Mouse (Mus musculus) stomach, embryonic 16.5 days (tissue): Measurements from ENCODE around the gene Susd1. TPM values are rescaled to one million over a fixed set of nuclear protein-coding genes. Genes with fewer than 3 reads are reported as not detected.

Experiments
- ATAC-seq: fragments of 200-750 bp; cut with Nextera tagmentation; 2 replicates; pipeline ENCODE4 v1.8.0; 2017; ENCODE audit warnings: moderate number of reproducible peaks, moderate TSS enrichment; ENCODE audit not compliant: insufficient read depth, low FRiP score
- H3K27ac ChIP-seq: fragments of 300-500 bp; sonication (generic); 2 replicates; pipeline ENCODE4 v1.5.1; 2014; ENCODE audit warnings: low read length
- H3K27me3 ChIP-seq: fragments of 300-500 bp; sonication (generic); 2 replicates; pipeline ENCODE4 v1.6.1; 2014; ENCODE audit warnings: low read length, control low read depth, mixed read lengths; ENCODE audit not compliant: control insufficient read depth, insufficient read depth
- H3K36me3 ChIP-seq: fragments of 300-500 bp; sonication (generic); 2 replicates; pipeline ENCODE4 v1.6.1; 2014; ENCODE audit warnings: low read length; ENCODE audit not compliant: control insufficient read depth, insufficient read depth
- H3K4me1 ChIP-seq: fragments of 300-500 bp; sonication (generic); 2 replicates; pipeline ENCODE4 v1.6.1; 2014; ENCODE audit warnings: low read length, control low read depth, mixed read lengths; ENCODE audit not compliant: control insufficient read depth, insufficient read depth
- H3K4me2 ChIP-seq: fragments of 300-500 bp; sonication (generic); 2 replicates; pipeline ENCODE4 v1.6.1; 2014; ENCODE audit warnings: low read depth, low read length, mixed read lengths
- H3K4me3 ChIP-seq: fragments of 300-500 bp; sonication (generic); replicated peaks from 2 replicates; pipeline ENCODE4 v1.5.1; 2014; ENCODE audit warnings: mild to moderate bottlenecking, low read length
- H3K9ac ChIP-seq: fragments of 300-500 bp; sonication (generic); 2 replicates; pipeline ENCODE4 v1.6.1; 2014; ENCODE audit warnings: low read length
- H3K9me3 ChIP-seq: fragments of 300-500 bp; sonication (generic); replicated peaks from 2 replicates; pipeline ENCODE4 v1.6.1; 2016; ENCODE audit warnings: low read length, control low read depth; ENCODE audit not compliant: control insufficient read depth
- WGBS: fragments of 180-500 bp; shearing (Covaris S2); extraction: QIAGEN DNeasy Blood & Tissue Kit; methylation state at CpG from one replicate; pipeline ENCODE4 v1.1.7; 2014; 5-methylcytosine and 5-hydroxymethylcytosine counted together
- polyA plus RNA-seq: library from polyadenylated mRNA; unstranded; fragments of >200 nt; fragmentation: Nextera tagmentation; extraction: Ambion mirVana; gene quantifications from 2 replicates; pipeline ENCODE4 v1.2.1, GENCODE M21; 2015

The Susd1 gene
- polyA plus RNA-seq, 1 experiment from 2014 or later, result 11.8 TPM

GRCm38 (mm10) chr4:59444085-59444484 is 5.7 kb upstream of the Susd1 start:
- H3K4me2 ChIP-seq, result no peak overlapping the region
- peaks cover 7% of the 10 kb centered on the region for H3K4me1 ChIP-seq
- H3K9me3 ChIP-seq, result no peaks in the 10 kb centered on the region
- 64% methylated on average over 4 of the region's 4 CpGs for WGBS
- no peak for ATAC-seq
- H3K36me3 ChIP-seq, result no peaks in the 10 kb centered on the region
- no peak overlapping the region for H3K4me3 ChIP-seq
- no peak overlapping the region for H3K27ac ChIP-seq
- H3K27me3 ChIP-seq, result no peaks in the 10 kb centered on the region
- H3K9ac ChIP-seq, result no peak overlapping the region

GRCm38 (mm10) chr4:59441265-59441664 is 2.8 kb upstream of the Susd1 start:
- no peak overlapping the region for H3K4me3 ChIP-seq
- no peak overlapping the region for H3K9ac ChIP-seq
- H3K9me3 ChIP-seq, result no peaks in the 10 kb centered on the region
- H3K27me3 ChIP-seq, result no peaks in the 10 kb centered on the region
- no peak overlapping the region for H3K4me2 ChIP-seq
- H3K36me3 ChIP-seq, result no peaks in the 10 kb centered on the region
- H3K4me1 ChIP-seq, result peaks cover 18% of the 10 kb centered on the region
- 78% methylated on average over 1 of the region's 1 CpGs for WGBS
- no peak for ATAC-seq
- no peak overlapping the region for H3K27ac ChIP-seq

DNA sequence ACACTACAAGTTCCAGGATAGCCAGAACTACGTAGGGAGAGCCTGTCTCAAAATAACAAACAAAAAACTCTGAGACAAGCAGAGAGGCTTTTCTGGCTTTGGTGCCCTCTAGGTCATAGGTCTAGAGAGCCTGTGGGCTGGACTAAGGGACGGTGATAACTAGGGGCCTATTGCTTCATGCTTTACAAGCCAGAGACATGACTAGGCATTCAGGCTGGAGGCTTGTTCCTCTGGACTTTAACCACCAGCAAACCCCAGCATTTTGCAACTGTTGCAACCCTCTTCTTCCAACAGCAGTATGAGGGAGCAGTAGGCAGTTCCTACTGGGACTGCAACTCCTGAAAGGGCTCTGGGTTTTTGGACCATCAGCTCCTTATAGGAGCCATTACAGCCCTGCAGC is 1.5 kb upstream of the Susd1 start:
- no peak overlapping the region for H3K4me2 ChIP-seq

DNA sequence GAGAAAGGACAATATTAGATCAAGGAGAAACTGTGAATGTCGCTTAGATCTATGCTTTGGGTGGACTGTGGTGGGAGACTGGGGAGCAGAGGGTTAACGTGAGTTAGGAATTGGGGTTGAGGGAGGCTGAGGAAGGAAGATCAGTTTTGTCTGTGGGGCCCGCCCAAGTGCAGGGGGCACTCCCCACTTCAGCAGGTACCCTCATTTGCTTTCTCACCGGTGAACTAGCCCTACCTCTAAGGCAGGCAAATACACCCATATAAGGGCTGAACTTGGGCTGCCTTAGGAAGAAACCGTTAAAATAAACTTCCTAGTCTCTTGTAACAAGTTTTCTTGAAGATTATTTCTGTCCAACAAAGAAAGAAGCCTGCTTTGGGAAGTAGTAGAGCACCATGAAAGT is 608 bp upstream of the Susd1 start:
- 20% methylated on average over 5 of the region's 5 CpGs for WGBS
- Histone ChIP-seq H3K27ac (peak overlapping the region; percentile 90), H3K9me3 (no peaks in the 10 kb centered on the region)

More for the DNA sequence above, 1.5 kb upstream of the Susd1 start:
- Histone ChIP-seq H3K27ac (peak overlapping the region; percentile 46), H3K4me3 (no peak overlapping the region), H3K4me1 (peaks cover 18% of the 10 kb centered on the region), H3K9ac (no peak overlapping the region), H3K36me3 (no peaks in the 10 kb centered on the region), H3K27me3 (no peaks in the 10 kb centered on the region), H3K9me3 (no peaks in the 10 kb centered on the region)
- WGBS, result 59% methylated on average over 2 of the region's 2 CpGs
- ATAC-seq, result peak; percentile 48; the same call in 1 of the 2 replicates

GRCm38 (mm10) chr4:59435951-59436350 is 2.5 kb downstream of the Susd1 start:
- Histone ChIP-seq H3K9me3 (no peaks in the 10 kb centered on the region), H3K4me1 (peaks cover 30% of the 10 kb centered on the region), H3K4me3 (no peak overlapping the region), H3K4me2 (no peak overlapping the region), H3K9ac (no peak overlapping the region), H3K27me3 (no peaks in the 10 kb centered on the region), H3K36me3 (no peaks in the 10 kb centered on the region), H3K27ac (no peak overlapping the region)
- 89% methylated on average over 4 of the region's 4 CpGs for WGBS
- no peak for ATAC-seq

More for the DNA sequence above, 608 bp upstream of the Susd1 start:
- no peak for ATAC-seq
- peak overlapping the region; percentile 90 for H3K9ac ChIP-seq
- no peaks in the 10 kb centered on the region for H3K27me3 ChIP-seq
- H3K4me1 ChIP-seq, result peaks cover 26% of the 10 kb centered on the region
- peak overlapping the region; percentile 97 for H3K4me2 ChIP-seq
- H3K36me3 ChIP-seq, result no peaks in the 10 kb centered on the region
- H3K4me3 ChIP-seq, result peak overlapping the region; percentile 77

DNA sequence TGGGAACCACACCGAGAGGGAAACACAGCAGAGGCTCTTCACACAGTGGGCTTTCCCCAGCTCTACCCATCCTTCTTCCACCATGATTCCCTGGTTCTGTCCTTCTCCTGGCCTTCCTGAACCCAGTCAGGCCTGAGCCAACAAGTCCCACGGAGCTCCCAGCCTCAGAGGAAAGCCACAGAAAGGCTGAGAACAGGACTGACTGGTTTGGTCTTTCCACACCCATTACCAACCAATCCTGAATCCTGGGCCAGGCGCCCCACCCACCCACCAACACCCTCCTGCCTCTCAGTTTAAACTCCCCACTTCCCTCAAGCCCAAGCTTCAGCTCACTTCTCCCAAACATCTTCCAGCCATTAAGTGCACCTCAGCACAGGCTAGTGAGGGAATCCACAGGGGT is 4.4 kb downstream of the Susd1 start:
- H3K27ac ChIP-seq, result peak overlapping the region; percentile 89
- H3K9me3 ChIP-seq, result no peaks in the 10 kb centered on the region
- ATAC-seq, result peak; percentile 79
- H3K4me3 ChIP-seq, result no peak overlapping the region
- 0 out of 2 replicates have a peak overlapping the region, but pooled peaks have one; percentile 34 for H3K9ac ChIP-seq
- no peak overlapping the region for H3K4me2 ChIP-seq
- WGBS, result 48% methylated on average over 3 of the region's 3 CpGs
- H3K4me1 ChIP-seq, result peaks cover 29% of the 10 kb centered on the region
- no peaks in the 10 kb centered on the region for H3K36me3 ChIP-seq
- H3K27me3 ChIP-seq, result no peaks in the 10 kb centered on the region

- Histone ChIP-seq H3K9me3 (no peaks in the 10 kb centered on the region), H3K27me3 (no peaks in the 10 kb centered on the region), H3K4me3 (no peak overlapping the region), H3K4me1 (peaks cover 7% of the 10 kb centered on the region), H3K9ac (no peak overlapping the region), H3K4me2 (no peak overlapping the region), H3K36me3 (no peaks in the 10 kb centered on the region), H3K27ac (no peak overlapping the region)
- ATAC-seq, result no peak
- WGBS, result 79% methylated on average over 6 of the region's 6 CpGs
These were observed 9.3 kb downstream of the Susd1 start for GRCm38 (mm10) chr4:59429128-59429527.

DNA sequence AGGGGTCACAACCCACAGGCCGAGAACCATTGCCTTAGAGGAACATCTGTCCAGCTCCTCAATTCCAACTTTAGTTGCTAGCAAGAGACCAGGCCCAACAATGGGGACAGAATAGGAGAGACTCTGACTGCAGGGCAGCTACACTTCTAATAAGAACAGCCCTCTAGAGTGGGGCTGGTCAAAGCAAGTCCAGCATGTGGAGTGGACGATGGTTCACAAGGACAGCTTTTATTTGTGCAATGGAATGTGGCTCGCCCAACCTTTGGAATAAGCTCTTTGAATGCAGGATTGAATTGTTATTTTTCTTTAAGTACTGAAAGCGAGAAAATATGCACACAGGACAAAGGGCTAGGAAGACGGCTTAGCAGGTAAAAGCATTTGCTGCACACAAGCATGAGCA is 12.0 kb downstream of the Susd1 start:
- no peak for ATAC-seq

GRCm38 (mm10) chr4:59422808-59423207 is 15.6 kb downstream of the Susd1 start:
- Histone ChIP-seq H3K27me3 (no peaks in the 10 kb centered on the region), H3K9ac (no peak overlapping the region), H3K4me3 (no peak overlapping the region), H3K4me1 (peaks cover 14% of the 10 kb centered on the region), H3K4me2 (no peak overlapping the region), H3K27ac (peak overlapping the region; percentile 77), H3K36me3 (no peaks in the 10 kb centered on the region), H3K9me3 (no peaks in the 10 kb centered on the region)
- ATAC-seq, result peak; percentile 34; the same call in 1 of the 2 replicates

More for the DNA sequence above, 12.0 kb downstream of the Susd1 start:
- Histone ChIP-seq H3K9me3 (no peaks in the 10 kb centered on the region), H3K4me3 (no peak overlapping the region), H3K27ac (no peak overlapping the region), H3K9ac (no peak overlapping the region), H3K27me3 (no peaks in the 10 kb centered on the region), H3K4me2 (no peak overlapping the region), H3K4me1 (peaks cover 11% of the 10 kb centered on the region), H3K36me3 (no peaks in the 10 kb centered on the region)
- WGBS, result 78% methylated on average over 5 of the region's 5 CpGs
